Mouse (Mus musculus): ENCODE measurements at regions not wholly inside any gene's neighbourhood (a gene's known extent, or its start where the extent isn't known, plus 50 kb on each side); places are given as distances from the start of the nearest gene placed in this dataset.

- DNase-seq (ENCODE audit: low read depth in 2 of 2, low spot score in 2 of 2) = no peak
Observed at GRCm38 (mm10) chr11:40624126-40624778, 70.8 kb downstream of the Mat2b start.

DNA sequence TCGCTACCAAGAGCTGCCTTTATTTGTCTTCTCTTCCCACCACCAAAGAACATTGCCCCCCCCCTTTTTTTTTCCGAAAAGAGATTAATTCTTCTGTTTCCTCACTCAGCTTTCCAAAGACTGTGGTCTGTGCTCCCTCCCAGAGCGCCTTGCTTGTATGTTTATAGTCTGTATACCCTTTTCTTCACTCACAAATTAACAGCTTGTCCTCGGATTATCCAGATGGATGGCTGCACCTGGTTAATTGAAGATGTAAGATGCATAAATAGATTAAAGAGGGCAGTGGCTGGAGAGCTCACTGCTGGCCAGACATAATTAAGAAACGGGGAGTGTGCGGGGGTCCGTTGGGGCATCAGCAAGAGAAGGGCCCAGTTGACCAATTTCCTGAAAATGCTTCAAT, 75.0 kb downstream of the Mat2b start:
- DNase-seq (ENCODE audit: low read depth in 2 of 2, low spot score in 2 of 2) = no peak

DNA sequence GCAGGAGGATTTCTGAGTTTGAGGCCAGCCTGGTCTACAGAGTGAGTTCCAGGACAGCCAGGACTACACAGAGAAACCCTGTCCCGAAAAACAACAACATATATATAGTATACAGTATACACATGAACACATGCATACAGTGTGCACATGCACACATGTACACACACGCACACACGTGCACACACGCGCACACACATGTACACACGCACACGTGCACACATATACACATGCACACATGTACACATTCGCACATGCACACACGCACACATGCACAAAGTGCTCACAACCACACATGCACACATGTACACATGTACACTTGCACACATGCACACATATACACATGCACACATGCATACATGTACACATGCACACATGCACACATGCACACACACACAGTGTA, 92.0 kb downstream of the Mat2b start:
- DNase-seq (ENCODE audit: low read depth in 2 of 2, low spot score in 2 of 2) = no peak

DNA sequence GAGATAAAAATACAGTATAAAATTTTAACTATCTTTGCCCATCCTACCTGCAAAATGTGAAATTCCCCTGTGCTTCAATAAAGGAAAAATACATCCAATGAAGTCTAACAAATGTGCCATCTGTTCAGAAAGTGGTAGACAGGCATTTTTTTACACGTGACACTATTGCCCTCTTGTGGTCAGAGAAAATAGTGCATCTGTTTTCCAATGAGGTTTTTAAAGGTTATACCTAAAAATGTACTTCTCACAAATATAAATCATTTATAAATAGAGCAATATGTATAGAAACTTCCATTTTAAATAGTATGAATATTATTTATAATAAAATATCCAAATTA, 93.5 kb downstream of the Mat2b start:
- DNase-seq (ENCODE audit: low read depth in 2 of 2, low spot score in 2 of 2) = peak in 1 of 2 experiments; percentile 12

DNA sequence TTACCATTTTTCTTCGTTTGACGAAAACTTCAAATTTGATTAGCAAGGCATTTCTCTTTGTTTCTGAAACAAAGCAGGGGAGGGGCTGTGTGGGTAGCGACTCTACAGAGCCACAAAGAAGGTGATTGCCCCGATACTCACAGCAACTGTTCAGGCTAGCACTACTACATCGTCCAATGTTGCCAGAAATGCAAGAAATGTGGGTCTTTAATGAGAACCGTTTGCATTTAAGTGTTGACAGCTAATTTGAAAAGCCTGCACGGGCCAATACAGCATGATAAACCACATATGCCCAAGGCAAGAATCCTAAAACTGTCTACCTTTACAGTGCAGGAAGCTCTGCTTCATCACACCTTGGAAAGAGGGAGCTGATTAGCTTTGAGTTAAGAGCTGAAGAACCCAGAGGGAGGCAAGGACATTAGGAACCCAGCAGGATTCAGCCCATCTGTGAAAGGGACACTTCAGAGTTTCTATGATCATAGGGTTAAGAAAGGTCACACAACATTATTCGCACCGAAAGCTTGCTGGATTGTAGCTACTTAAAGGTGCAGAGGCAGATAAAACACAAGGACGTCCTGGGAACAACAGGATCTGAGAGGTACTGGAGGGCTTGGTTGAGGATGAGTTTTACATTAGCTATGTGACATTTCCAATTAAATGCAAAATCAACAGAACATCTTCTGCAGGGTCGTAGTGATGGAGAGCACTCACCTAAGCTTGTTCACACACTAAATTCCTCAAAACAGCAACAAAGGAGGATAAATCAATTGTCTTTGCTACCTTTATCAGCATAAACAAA, 94.0 kb downstream of the Mat2b start:
- DNase-seq (ENCODE audit: low read depth in 2 of 2, low spot score in 2 of 2) = no peak

DNA sequence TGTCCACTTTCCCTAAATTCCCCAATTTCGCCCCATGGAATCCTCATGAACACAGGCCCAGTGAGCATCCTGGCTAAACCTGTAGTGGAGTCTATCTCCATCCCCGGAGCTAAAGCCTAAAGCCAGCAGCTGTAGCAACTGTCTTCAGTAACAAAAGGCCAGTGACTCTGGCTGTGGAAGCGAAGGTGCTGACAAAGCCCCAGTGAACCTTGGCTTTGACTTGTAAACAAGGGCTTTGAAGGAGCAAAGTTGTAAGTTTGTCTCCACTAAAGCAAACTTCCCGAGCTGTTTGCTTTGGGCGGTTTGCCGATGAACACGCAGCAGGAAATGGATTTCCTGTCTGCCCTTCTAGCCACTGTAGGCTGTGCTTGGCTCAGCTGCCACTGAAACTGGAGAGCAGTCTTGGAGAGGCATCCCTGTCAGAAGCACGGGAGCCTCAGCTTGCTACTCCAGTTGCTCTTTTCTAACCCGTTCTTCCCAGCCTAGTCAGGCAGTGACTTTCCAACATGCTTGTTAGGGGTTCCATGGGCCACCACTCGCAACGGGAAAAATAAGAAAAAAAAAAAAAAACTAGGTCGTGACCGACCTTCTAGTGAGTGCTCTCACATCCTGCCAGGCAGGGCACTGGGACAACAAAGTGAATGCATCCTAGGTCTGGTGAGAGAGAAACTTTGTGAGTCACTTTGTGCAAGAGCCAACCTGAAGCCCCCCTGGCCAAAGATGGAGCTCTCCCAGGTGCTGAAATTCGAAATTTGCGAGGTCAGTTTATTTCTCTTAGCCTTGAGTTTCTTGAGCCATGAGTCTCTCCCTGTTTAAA, 94.8 kb downstream of the Mat2b start:
- DNase-seq (ENCODE audit: low read depth in 2 of 2, low spot score in 2 of 2) = no peak

- no peak for DNase-seq (ENCODE audit: low read depth in 2 of 2, low spot score in 2 of 2)
Observed at GRCm38 (mm10) chr11:40596347-40596746, 98.7 kb downstream of the Mat2b start.

- no peak for DNase-seq (ENCODE audit: low read depth in 2 of 2, low spot score in 2 of 2)
Observed at GRCm38 (mm10) chr11:40592056-40592455, 102.9 kb downstream of the Mat2b start.

- no peak for DNase-seq (ENCODE audit: low read depth in 2 of 2, low spot score in 2 of 2)
Observed at GRCm38 (mm10) chr11:40573758-40574139, 121.3 kb downstream of the Mat2b start.

- no peak for DNase-seq (ENCODE audit: low read depth in 2 of 2, low spot score in 2 of 2)
Observed at GRCm38 (mm10) chr11:40572953-40573757, 121.8 kb downstream of the Mat2b start.

GRCm38 (mm10) chr11:40562866-40563265, 132.1 kb downstream of the Mat2b start:
- DNase-seq (ENCODE audit: low read depth in 2 of 2, low spot score in 2 of 2) = no peak

DNA sequence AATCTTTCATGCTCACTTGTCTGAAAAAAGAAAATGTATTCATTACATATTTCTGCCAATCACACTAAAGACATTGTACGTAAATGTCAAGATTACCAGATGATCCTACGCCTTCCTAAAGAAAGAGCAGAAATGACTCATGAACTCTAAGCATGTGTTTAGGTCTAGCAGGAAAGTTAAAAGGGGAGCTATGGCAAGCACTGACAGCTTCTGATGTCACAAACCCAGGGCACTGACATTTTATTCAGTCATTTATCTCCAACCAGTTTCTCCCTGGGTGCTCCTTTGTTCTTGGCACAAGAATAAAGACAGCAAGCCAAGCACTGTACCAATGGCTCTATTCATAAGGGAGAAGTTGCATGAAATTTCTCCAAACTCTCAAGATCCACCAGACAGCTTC, 133.0 kb downstream of the Mat2b start:
- no peak for DNase-seq (ENCODE audit: low read depth in 2 of 2, low spot score in 2 of 2)

GRCm38 (mm10) chr11:40561400-40561799, 133.6 kb downstream of the Mat2b start:
- DNase-seq (ENCODE audit: low read depth in 2 of 2, low spot score in 2 of 2) = no peak

- no peak for DNase-seq (ENCODE audit: low read depth in 2 of 2, low spot score in 2 of 2)
Observed at GRCm38 (mm10) chr11:40558486-40558885, 136.5 kb downstream of the Mat2b start.

DNA sequence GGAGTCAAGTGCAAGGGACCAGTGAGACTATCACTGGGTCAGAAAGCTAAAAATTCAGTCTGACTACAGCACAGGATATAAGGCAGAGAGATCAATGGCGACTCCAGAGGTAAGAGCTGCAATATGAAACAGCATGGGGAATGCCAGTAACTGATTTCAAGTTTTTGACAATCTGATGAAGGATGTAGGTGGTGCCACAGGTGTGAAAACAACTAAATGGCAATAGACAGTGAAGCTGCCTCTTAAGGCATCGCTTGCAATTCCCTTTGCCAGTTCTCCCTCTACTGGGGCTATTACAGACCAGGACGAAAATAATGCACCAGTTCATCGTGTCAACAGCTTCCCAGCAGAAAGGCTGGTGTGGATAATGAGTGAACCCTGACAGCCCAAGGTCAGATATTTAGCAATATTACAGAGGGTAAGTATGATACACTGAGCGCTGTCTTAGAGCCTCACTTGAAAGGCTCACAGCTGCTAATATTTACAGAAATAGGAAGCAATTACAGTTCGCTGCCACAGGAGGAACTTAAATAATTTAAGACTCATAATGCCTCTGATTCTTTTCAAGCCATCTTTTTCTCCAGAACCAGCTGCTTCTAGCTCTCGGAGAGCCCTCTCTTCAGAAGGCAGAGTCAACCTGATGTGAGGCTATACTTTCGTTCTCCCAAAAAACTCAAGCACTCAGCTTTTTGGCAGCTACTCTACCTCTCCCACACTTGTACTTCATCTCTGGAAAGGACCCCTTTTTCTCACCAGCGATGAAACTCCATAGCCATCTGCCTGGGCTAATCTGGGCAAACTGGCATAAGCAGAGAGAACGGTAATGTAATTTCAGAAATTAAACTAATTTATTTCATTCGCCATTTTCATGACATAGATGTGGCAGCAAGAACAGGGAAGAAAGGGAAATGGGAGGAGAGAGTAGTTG, 139.9 kb downstream of the Mat2b start:
- DNase-seq (ENCODE audit: low read depth in 2 of 2, low spot score in 2 of 2) = no peak

DNA sequence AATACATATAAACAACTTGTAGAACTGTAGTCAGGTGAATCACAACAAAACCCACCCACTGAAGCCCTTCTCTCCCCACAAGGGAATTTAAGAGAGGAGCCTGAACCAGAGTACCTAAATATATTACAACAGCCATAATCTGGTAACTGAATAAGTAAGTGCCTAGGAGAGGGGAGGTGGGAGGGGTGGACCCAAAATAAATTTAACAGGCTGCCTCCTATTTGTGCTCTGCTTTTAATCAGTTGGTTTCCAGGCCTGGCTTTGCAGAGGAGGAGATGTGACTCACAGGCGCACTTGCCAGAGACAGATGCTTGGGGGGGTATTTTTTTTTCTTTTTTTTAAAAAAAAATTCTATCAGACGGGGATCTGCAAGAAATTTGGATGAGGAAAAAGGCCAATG, 142.9 kb downstream of the Mat2b start:
- DNase-seq (ENCODE audit: low read depth in 2 of 2, low spot score in 2 of 2) = no peak

GRCm38 (mm10) chr11:40546596-40546995, 148.4 kb downstream of the Mat2b start:
- DNase-seq (ENCODE audit: low read depth in 2 of 2, low spot score in 2 of 2) = no peak

DNA sequence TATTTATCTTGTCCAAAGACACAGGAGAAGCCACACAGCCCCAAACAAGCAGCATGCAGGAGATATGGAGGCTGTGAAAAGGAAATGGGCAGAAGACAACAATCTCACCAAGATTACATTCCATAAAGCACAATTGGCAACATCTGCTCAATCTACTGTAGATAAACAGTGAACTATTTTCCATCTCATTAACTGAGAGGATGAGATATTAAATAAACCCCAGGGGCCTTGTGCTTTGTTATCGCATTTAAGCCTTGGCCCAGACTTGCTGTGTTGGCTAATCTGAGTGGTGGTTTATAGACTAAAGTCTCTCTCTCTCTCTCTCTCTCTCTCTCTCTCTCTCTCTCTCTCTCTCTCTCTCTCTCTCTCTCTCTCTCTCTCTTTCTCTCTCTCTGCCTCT, 149.5 kb downstream of the Mat2b start:
- DNase-seq (ENCODE audit: low read depth in 2 of 2, low spot score in 2 of 2) = no peak

DNA sequence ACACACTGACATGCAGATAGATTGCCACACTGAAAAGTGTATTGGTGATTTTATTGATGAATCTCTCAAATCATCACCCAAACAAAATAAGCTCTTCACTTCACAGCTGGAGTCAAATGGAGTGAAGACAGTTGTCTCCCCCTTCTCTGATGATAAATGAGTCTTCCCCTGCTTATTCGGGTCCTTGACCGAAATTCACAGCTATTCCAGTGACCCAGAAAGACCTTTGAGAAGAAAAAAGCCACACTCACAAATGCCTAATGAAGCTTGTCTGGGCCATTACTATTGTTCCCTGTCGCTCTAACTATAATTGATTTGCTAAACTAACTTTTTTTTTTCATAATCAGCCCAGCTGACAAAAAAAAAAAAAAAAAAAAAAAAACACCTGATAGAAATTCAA, 154.8 kb downstream of the Mat2b start:
- no peak for DNase-seq (ENCODE audit: low read depth in 2 of 2, low spot score in 2 of 2)

- DNase-seq (ENCODE audit: low read depth in 2 of 2, low spot score in 2 of 2) = no peak
Observed at GRCm38 (mm10) chr11:40539776-40540175, 155.2 kb downstream of the Mat2b start.
